Mouse (Mus musculus): ENCODE data around the gene Tcf7l2.
A peak's percentile ranks its signal among the peaks of the same experiment; 100 is the strongest.

GRCm38 (mm10) chr19:55804795-55805194 lies 63.2 kb downstream of the Tcf7l2 start:
- TF ChIP-seq CTCF (conservative IDR thresholded peaks at IDR 0.05 in 1 of 2, IDR thresholded peaks at IDR 0.05 in 1 of 2; ENCODE audit: low read depth in 2 of 2, low read length in 2 of 2) (no peak), POLR2A (IDR thresholded peaks at IDR 0.05; ENCODE audit: low read depth, low read length) (no peak), MYC (IDR thresholded peaks at IDR 0.05; ENCODE audit: low read depth, low read length) (no peak), UBTF (IDR thresholded peaks at IDR 0.05; ENCODE audit: low read depth, low read length) (no peak), E2F4 (IDR thresholded peaks at IDR 0.05; ENCODE audit: insufficient replicate concordance, low read depth, low read length) (no peak), SMC3 (IDR thresholded peaks at IDR 0.05; ENCODE audit: low read depth, low read length) (no peak), MAFK (IDR thresholded peaks at IDR 0.05; ENCODE audit: insufficient replicate concordance, low read length) (peak; percentile 93), POLR2AphosphoS2 (IDR thresholded peaks at IDR 0.05; ENCODE audit: low read depth, low read length) (no peak), USF1 (IDR thresholded peaks at IDR 0.05; ENCODE audit: low read depth, low read length) (no peak), ZNF384 (IDR thresholded peaks at IDR 0.05; ENCODE audit: low read depth, low read length) (no peak), GABPA (IDR thresholded peaks at IDR 0.05; ENCODE audit: insufficient replicate concordance, low read depth, low read length) (no peak), MXI1 (IDR thresholded peaks at IDR 0.05; ENCODE audit: low read depth, low read length) (no peak), EP300 (IDR thresholded peaks at IDR 0.05; ENCODE audit: low read length) (no peak), IRF4 (IDR thresholded peaks at IDR 0.05; ENCODE audit: low read depth, low read length) (no peak)

All from CH12.LX (cell line).